Mouse (Mus musculus) hindbrain, embryonic 16.5 days (tissue): ENCODE data around the gene Prima1. TPM values are rescaled to one million over a fixed set of nuclear protein-coding genes. Genes with fewer than 3 reads are reported as not detected.
A peak's percentile ranks its signal among the peaks of the same experiment; 100 is the strongest.

Experiments used
- ATAC-seq: fragments of 200-750 bp; cut with Nextera tagmentation; 2 replicates; pipeline ENCODE4 v1.8.0; 2017; ENCODE audit warnings: moderate TSS enrichment, moderate library complexity
- H3K27ac ChIP-seq: fragments of 300-500 bp; sonication (generic); 2 replicates; pipeline ENCODE4 v1.5.1; 2014; ENCODE audit warnings: low read depth, mild to moderate bottlenecking, control low read depth, low read length, moderate library complexity
- H3K27me3 ChIP-seq: fragments of 300-500 bp; sonication (generic); replicated peaks from 2 replicates; pipeline ENCODE4 v1.6.1; 2014; ENCODE audit warnings: low read length; ENCODE audit not compliant: control insufficient read depth, insufficient read depth
- H3K36me3 ChIP-seq: fragments of 300-500 bp; sonication (generic); 2 replicates; pipeline ENCODE4 v1.6.1; 2014; ENCODE audit warnings: mild to moderate bottlenecking, low read length, moderate library complexity, mixed read lengths; ENCODE audit not compliant: control insufficient read depth, insufficient read depth
- H3K4me1 ChIP-seq: fragments of 300-500 bp; sonication (generic); 2 replicates; pipeline ENCODE4 v1.6.1; 2014; ENCODE audit warnings: low read depth, low read length; ENCODE audit not compliant: control insufficient read depth, insufficient read depth
- H3K4me2 ChIP-seq: fragments of 300-500 bp; sonication (generic); 2 replicates; pipeline ENCODE4 v1.6.1; 2014; ENCODE audit warnings: mild to moderate bottlenecking, low read length, control low read depth, moderate library complexity
- H3K4me3 ChIP-seq: fragments of 300-500 bp; sonication (generic); 2 replicates; pipeline ENCODE4 v1.5.1; 2014; ENCODE audit warnings: mild to moderate bottlenecking, low read length, control low read depth, moderate library complexity
- H3K9ac ChIP-seq: fragments of 300-500 bp; sonication (generic); 2 replicates; pipeline ENCODE4 v1.6.1; 2014; ENCODE audit warnings: low read depth, mild to moderate bottlenecking, control low read depth, low read length, moderate library complexity
- H3K9me3 ChIP-seq: fragments of 300-500 bp; sonication (generic); 2 replicates; pipeline ENCODE4 v1.6.1; 2014; ENCODE audit warnings: mild to moderate bottlenecking, low read length, moderate library complexity; ENCODE audit not compliant: control insufficient read depth
- WGBS: fragments of 180-500 bp; shearing (Covaris S2); extraction: QIAGEN DNeasy Blood & Tissue Kit; methylation state at CpG from one replicate; pipeline ENCODE4 v1.1.7; 2014; 5-methylcytosine and 5-hydroxymethylcytosine counted together
- polyA plus RNA-seq: library from polyadenylated mRNA; unstranded; fragments of >200 nt; fragmentation: Nextera tagmentation; extraction: Ambion mirVana; gene quantifications from 2 replicates; pipeline ENCODE4 v1.2.1, GENCODE M21; 2015

Prima1 gene
- polyA plus RNA-seq, 1 experiment from 2014 or later: 0.59 TPM

DNA sequence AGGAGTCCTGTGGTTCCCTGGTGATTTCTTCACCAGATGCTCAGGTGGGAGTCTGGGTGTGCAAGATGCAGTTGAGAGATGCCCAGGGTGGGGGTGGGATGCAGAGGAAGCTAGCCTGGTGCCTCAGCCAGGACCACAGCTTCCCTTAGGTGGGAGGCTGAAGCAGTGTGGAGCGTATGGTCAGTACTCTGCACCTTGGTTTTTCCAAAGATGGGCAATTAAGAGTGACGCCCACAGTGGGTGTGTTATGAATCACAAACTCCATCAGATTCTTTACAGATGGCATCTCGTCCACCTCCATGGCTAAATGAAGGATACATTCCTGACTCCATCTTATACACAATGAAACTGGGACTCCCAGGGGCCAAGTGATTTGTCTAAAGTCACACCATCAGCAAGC, 30.2 kb upstream of the Prima1 start:
- no peaks in the 10 kb centered on the region for H3K36me3 ChIP-seq
- no peak overlapping the region for H3K4me2 ChIP-seq
- H3K4me1 ChIP-seq: no peaks in the 10 kb centered on the region
- H3K9me3 ChIP-seq: no peaks in the 10 kb centered on the region
- no peak overlapping the region for H3K9ac ChIP-seq
- no peaks in the 10 kb centered on the region for H3K27me3 ChIP-seq
- WGBS: 92% methylated on average over 3 of the region's 3 CpGs
- no peak overlapping the region for H3K27ac ChIP-seq
- no peak overlapping the region for H3K4me3 ChIP-seq
- no peak for ATAC-seq

- no peaks in the 10 kb centered on the region for H3K9me3 ChIP-seq
- WGBS: 35% methylated on average over 3 of the region's 3 CpGs
- H3K4me3 ChIP-seq: no peak overlapping the region
- 0 out of 2 replicates have a peak, but pooled peaks have one; percentile 16 for ATAC-seq
- no peak overlapping the region for H3K9ac ChIP-seq
- no peaks in the 10 kb centered on the region for H3K36me3 ChIP-seq
- H3K4me1 ChIP-seq: no peaks in the 10 kb centered on the region
- H3K27me3 ChIP-seq: no peaks in the 10 kb centered on the region
- H3K27ac ChIP-seq: no peak overlapping the region
- H3K4me2 ChIP-seq: no peak overlapping the region
These were observed 24.7 kb upstream of the Prima1 start for GRCm38 (mm10) chr12:103266605-103267004.

GRCm38 (mm10) chr12:103262017-103262865, 20.3 kb upstream of the Prima1 start:
- no peak overlapping the region for H3K27ac ChIP-seq
- H3K9me3 ChIP-seq: no peaks in the 10 kb centered on the region
- 53% methylated on average over 13 of the region's 13 CpGs for WGBS
- H3K27me3 ChIP-seq: no peaks in the 10 kb centered on the region
- H3K36me3 ChIP-seq: no peaks in the 10 kb centered on the region
- H3K9ac ChIP-seq: no peak overlapping the region
- no peak overlapping the region for H3K4me2 ChIP-seq
- ATAC-seq: peak; percentile 67
- H3K4me1 ChIP-seq: no peaks in the 10 kb centered on the region
- no peak overlapping the region for H3K4me3 ChIP-seq

- no peak overlapping the region for H3K27ac ChIP-seq
- whole genome bisulfite sequencing: 87% methylated on average over 8 of the region's 8 CpGs
- no peaks in the 10 kb centered on the region for H3K27me3 ChIP-seq
- H3K4me2 ChIP-seq: no peak overlapping the region
- no peak for ATAC-seq
- no peaks in the 10 kb centered on the region for H3K4me1 ChIP-seq
- no peak overlapping the region for H3K9ac ChIP-seq
- no peaks in the 10 kb centered on the region for H3K9me3 ChIP-seq
- H3K36me3 ChIP-seq: no peaks in the 10 kb centered on the region
- no peak overlapping the region for H3K4me3 ChIP-seq
These were observed 11.0 kb upstream of the Prima1 start for GRCm38 (mm10) chr12:103252901-103253434.

DNA sequence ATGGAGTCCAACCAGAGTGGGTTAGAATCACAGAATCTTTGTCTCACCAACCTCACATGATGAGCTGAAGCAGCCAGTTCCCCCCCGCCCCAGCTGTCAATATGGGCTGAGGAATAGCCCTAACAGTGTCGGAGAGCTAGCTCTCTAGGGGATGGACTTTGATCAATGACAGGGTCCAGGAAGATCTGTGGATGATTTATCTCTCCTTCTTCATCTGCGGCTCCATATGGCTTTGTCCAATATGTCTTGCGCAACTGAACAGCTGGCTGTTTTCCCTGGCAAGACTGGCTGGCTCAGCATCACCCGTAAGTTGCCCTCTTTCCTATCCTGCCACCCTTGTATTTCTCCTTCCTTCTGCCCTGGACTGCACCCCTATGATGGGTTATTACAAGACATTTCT, 9.2 kb upstream of the Prima1 start:
- 73% methylated on average over 5 of the region's 5 CpGs for WGBS
- no peaks in the 10 kb centered on the region for H3K4me1 ChIP-seq
- H3K36me3 ChIP-seq: no peaks in the 10 kb centered on the region
- H3K4me2 ChIP-seq: no peak overlapping the region
- H3K9ac ChIP-seq: no peak overlapping the region
- H3K27ac ChIP-seq: no peak overlapping the region
- H3K4me3 ChIP-seq: no peak overlapping the region
- H3K9me3 ChIP-seq: no peaks in the 10 kb centered on the region
- H3K27me3 ChIP-seq: no peaks in the 10 kb centered on the region
- peak; percentile 52 for ATAC-seq

GRCm38 (mm10) chr12:103250333-103250732, 8.4 kb upstream of the Prima1 start:
- H3K27ac ChIP-seq: no peak overlapping the region
- no peak overlapping the region for H3K4me2 ChIP-seq
- no peaks in the 10 kb centered on the region for H3K9me3 ChIP-seq
- H3K9ac ChIP-seq: no peak overlapping the region
- WGBS: 86% methylated on average over 6 of the region's 6 CpGs
- no peaks in the 10 kb centered on the region for H3K27me3 ChIP-seq
- no peaks in the 10 kb centered on the region for H3K36me3 ChIP-seq
- no peak for ATAC-seq
- H3K4me3 ChIP-seq: no peak overlapping the region
- H3K4me1 ChIP-seq: no peaks in the 10 kb centered on the region

GRCm38 (mm10) chr12:103243041-103243440, 1.1 kb upstream of the Prima1 start:
- Histone ChIP-seq H3K4me2 (peak overlapping the region; percentile 94), H3K36me3 (no peaks in the 10 kb centered on the region), H3K9me3 (no peaks in the 10 kb centered on the region), H3K4me1 (peaks cover 7% of the 10 kb centered on the region), H3K27me3 (peaks cover 10% of the 10 kb centered on the region; the same call in 1 of the 2 replicates), H3K27ac (no peak overlapping the region), H3K9ac (no peak overlapping the region), H3K4me3 (peak overlapping the region; percentile 70)
- WGBS: 5% methylated on average over 11 of the region's 11 CpGs
- no peak for ATAC-seq

DNA sequence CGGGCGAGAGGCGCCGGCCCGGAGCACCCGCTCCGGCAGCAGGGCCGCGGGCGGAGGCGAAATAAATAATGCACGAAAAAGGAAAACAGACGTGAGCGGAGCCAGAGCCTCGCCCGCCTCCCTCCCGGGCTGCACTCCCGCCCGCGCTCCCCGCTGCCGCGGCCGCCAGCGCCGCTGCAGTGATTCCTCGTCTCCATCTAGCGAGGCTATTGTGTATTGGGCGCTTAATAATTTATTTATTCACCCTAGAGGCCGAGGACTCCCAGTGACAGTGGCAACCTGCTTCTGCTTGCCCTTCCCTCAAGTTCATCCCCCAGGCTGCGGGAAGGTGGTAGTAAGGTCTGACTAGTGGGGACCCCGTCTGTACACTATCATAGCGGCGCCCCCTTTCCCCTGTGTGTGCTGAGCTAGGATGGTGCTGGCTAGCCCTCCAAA, 658 bp upstream of the Prima1 start:
- Histone ChIP-seq H3K9ac (peak overlapping the region; percentile 76), H3K9me3 (no peaks in the 10 kb centered on the region), H3K4me1 (peaks cover 7% of the 10 kb centered on the region), H3K4me2 (peak overlapping the region; percentile 94), H3K27me3 (peaks cover 10% of the 10 kb centered on the region; the same call in 1 of the 2 replicates), H3K27ac (peak overlapping the region; percentile 57), H3K4me3 (peak overlapping the region; percentile 70), H3K36me3 (no peaks in the 10 kb centered on the region)
- peak; percentile 81 for ATAC-seq
- WGBS: under 1% methylated on average over 24 of the region's 34 CpGs

DNA sequence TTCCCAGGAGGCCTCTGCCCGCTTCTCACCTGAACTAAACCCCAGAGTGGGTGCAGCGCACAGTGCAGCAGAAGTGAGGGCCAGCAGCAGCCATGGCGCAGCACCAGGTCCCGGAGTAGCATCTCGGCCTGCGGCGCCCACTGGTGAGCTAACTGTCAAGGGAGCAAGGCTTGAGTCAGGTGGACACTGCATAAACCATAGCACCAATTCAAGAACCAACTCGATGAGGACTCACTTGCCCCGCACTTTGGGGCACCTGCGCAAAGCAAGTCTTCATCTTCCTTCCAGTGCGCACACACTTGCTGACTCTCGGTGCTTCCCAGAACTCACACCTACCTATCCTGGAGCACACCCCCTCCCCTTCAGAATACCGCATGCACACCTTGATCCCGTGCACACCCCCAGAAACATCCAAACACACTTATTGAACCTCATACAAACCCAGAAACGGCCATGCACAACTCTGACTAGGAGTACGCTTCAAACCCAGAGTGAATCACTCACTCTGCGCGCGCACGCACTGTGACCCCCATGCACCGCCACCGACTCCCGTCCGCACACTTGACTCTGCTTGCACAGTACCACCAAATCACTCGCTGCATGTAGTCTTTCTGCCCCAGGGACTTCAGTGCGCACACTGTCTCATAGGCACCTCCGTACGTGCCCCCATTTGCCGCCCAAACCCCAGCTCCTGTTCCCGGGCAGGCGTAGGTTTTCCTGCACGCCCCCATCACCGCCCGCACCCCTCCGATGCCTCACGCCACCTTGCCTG, 453 bp downstream of the Prima1 start:
- Histone ChIP-seq H3K4me3 (peak overlapping the region; percentile 70), H3K27ac (no peak overlapping the region; the same call in 1 of the 2 replicates), H3K9me3 (no peaks in the 10 kb centered on the region), H3K4me2 (peak overlapping the region; percentile 94), H3K27me3 (peaks cover 10% of the 10 kb centered on the region; the same call in 1 of the 2 replicates), H3K4me1 (peaks cover 7% of the 10 kb centered on the region), H3K9ac (peak overlapping the region; percentile 76), H3K36me3 (no peaks in the 10 kb centered on the region)
- peak; percentile 25; the same call in 1 of the 2 replicates for ATAC-seq
- 9% methylated on average over 36 of the region's 36 CpGs for WGBS
